Mouse (Mus musculus) ovary, adult 10 weeks (tissue): ENCODE results near the gene Acot11. TPM values are rescaled to one million over a fixed set of nuclear protein-coding genes. Genes with fewer than 3 reads are reported as not detected.

Experiments
- polyA plus RNA-seq: library from polyadenylated mRNA; stranded (reverse); fragments of 350-450 nt; fragmentation: Illumina TruSeq; extraction: RNeasy Lipid Tissue Mini Kit (QIAGEN cat#74804); gene quantifications from one replicate; pipeline ENCODE4 v1.2.3, GENCODE M21; 2014

Acot11 gene
- polyA plus RNA-seq, result 1.7 TPM

DNA sequence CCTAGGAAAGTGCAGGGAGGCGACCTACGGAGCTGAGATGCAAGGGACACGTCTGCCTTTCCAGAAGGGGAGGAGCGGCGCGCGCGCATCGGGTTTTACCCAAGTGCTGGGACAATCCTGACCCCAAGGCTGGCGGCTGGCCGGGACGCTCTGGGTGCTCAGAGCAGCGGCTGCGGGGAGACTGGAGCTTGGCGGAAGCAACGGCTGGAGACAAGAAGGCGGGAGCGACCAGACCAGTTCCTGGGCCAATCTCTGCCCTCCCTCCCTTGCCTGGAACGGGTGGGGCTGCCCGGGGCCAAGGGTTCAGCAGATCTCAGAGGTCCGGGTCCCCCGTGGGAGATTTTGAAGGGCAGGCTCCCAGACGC lies at the start of gene Acot11:
Gene Acot11, minus strand, starts transcription at position 89 of the 365 bp plus-strand sequence.

DNA sequence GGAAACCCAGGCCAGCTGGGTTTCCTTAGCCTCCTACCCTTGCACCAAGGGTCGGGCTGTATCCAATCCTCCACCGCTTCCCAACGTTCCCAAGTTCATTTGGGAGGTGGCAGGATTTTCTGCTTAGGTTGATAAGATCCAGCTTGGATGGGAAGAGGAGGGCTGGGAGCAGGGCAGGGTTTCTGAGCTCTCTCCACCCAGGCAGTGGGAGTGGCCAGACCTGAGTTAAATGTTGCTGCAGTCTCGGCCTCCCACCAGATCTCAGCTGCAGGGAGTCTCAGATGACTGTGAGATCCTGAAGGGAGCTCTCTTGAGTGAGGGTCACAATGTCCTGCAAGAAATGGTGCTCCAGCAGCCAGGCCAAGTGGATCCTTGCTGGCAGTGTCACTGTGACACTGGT lies 71.2 kb downstream of the Acot11 start, which contains the start of gene Fam151a:
Gene Fam151a, plus strand, starts transcription at position 254 of the 400 bp plus-strand sequence.

GRCm38 (mm10) chr4:106730814-106731213 lies 74.0 kb downstream of the Acot11 start, which contains the start of gene Mroh7:
Gene Mroh7, minus strand, starts transcription at chr4:106730925.

Other genes with a start within 250 kb of the Acot11 start
- 3.9 TPM for gene Dhcr24, start 244.0 kb downstream of the Acot11 start, polyA plus RNA-seq
- not detected for gene Lexm, start 187.8 kb downstream of the Acot11 start, polyA plus RNA-seq
- gene Ttc22, start 182.6 kb downstream of the Acot11 start, polyA plus RNA-seq, result not detected
- gene Pars2, start 153.9 kb downstream of the Acot11 start, polyA plus RNA-seq, result 1.6 TPM
- gene Ttc4, start 126.1 kb downstream of the Acot11 start, polyA plus RNA-seq, result 29.4 TPM
- gene Mroh7, start 74.1 kb downstream of the Acot11 start, polyA plus RNA-seq, result not detected
- gene Fam151a, start 71.1 kb downstream of the Acot11 start, polyA plus RNA-seq, result not detected
- 119 TPM for gene Ssbp3, start 105.7 kb upstream of the Acot11 start, polyA plus RNA-seq